In genomic region chr4:118261291-118261690, GRCm38 (mm10) we compare ENCODE assay signal across 8 mouse cellular contexts. TPM values are rescaled to one million over a fixed set of nuclear protein-coding genes. Genes with fewer than 3 reads are reported as not detected.
DNase-seq lines count a peak whose midpoint lies in the region; ATAC-seq lines count a peak whose summit lies in the region.

No protein-coding gene starts in this region.

- ATAC-seq in liver, embryonic 11.5 days (replicated peaks; ENCODE audit: low FRiP score): no peak
- peak; percentile 11 for ATAC-seq in forebrain, embryonic 12.5 days (ENCODE audit: low FRiP score)
- ATAC-seq in limb, embryonic 13.5 days (ENCODE audit: low FRiP score, low read depth): peak; percentile 2; the same call in 1 of the 2 replicates

- no peaks in the 10 kb centered on the region for H3K9me3 ChIP-seq in liver, embryonic 11.5 days (ENCODE audit: control insufficient read depth, low read length)
- H3K9me3 ChIP-seq in forebrain, embryonic 12.5 days: no peaks in the 10 kb centered on the region
- no peaks in the 10 kb centered on the region for H3K9me3 ChIP-seq in limb, embryonic 13.5 days

- 31% methylated on average over 5 of the region's 5 CpGs for WGBS in liver, embryonic 11.5 days
- 17% methylated on average over 5 of the region's 5 CpGs for WGBS in forebrain, embryonic 12.5 days
- 31% methylated on average over 5 of the region's 5 CpGs for WGBS in limb, embryonic 13.5 days

- peak overlapping the region; percentile 80 for H3K4me2 ChIP-seq in liver, embryonic 11.5 days
- H3K4me2 ChIP-seq in forebrain, embryonic 12.5 days: peak overlapping the region; percentile 93
- peak overlapping the region; percentile 91 for H3K4me2 ChIP-seq in limb, embryonic 13.5 days (replicated peaks)

- H3K9ac ChIP-seq in liver, embryonic 11.5 days (ENCODE audit: low read depth, low read length): no peak overlapping the region
- peak overlapping the region; percentile 65 for H3K9ac ChIP-seq in forebrain, embryonic 12.5 days
- peak overlapping the region; percentile 66 for H3K9ac ChIP-seq in limb, embryonic 13.5 days

- H3K4me1 ChIP-seq in liver, embryonic 11.5 days (replicated peaks; ENCODE audit: control insufficient read depth, insufficient read depth, low read length): peaks cover 27% of the 10 kb centered on the region
- H3K4me1 ChIP-seq in forebrain, embryonic 12.5 days: peaks cover 71% of the 10 kb centered on the region
- H3K4me1 ChIP-seq in limb, embryonic 13.5 days: peaks cover 59% of the 10 kb centered on the region

- H3K27me3 ChIP-seq in liver, embryonic 11.5 days (replicated peaks; ENCODE audit: control insufficient read depth, insufficient read depth, low read length): no peaks in the 10 kb centered on the region
- H3K27me3 ChIP-seq in forebrain, embryonic 12.5 days: no peaks in the 10 kb centered on the region
- H3K27me3 ChIP-seq in limb, embryonic 13.5 days: no peaks in the 10 kb centered on the region

- peaks cover 5% of the 10 kb centered on the region; the same call in 1 of the 2 replicates for H3K36me3 ChIP-seq in liver, embryonic 11.5 days (ENCODE audit: control insufficient read depth, insufficient read depth, low read length)
- peaks cover 34% of the 10 kb centered on the region for H3K36me3 ChIP-seq in forebrain, embryonic 12.5 days (replicated peaks)
- peaks cover 59% of the 10 kb centered on the region for H3K36me3 ChIP-seq in limb, embryonic 13.5 days

- no peak overlapping the region for H3K27ac ChIP-seq in liver, embryonic 11.5 days (ENCODE audit: low read depth, low read length)
- H3K27ac ChIP-seq in forebrain, embryonic 12.5 days: peak overlapping the region; percentile 86
- H3K27ac ChIP-seq in limb, embryonic 13.5 days: peak overlapping the region; percentile 66; the same call in 1 of the 2 replicates

- DNase-seq in liver, embryonic 11.5 days (ENCODE audit: low spot score): no peak
- DNase-seq in liver: no peak
- DNase-seq in retina, embryonic 14.5 days (ENCODE audit: low spot score): peak; percentile 47
- no peak for DNase-seq in right cerebral cortex, postnatal 4 days
- no peak for DNase-seq in frontal cortex, postnatal 10 days (ENCODE audit: low spot score in 2 of 2)
- no peak for DNase-seq in yolk sac, embryonic 10.5 days (ENCODE audit: low spot score)

- H3K4me3 ChIP-seq in liver, embryonic 11.5 days (ENCODE audit: low read depth, low read length): peak overlapping the region; percentile 54
- H3K4me3 ChIP-seq in forebrain, embryonic 12.5 days (replicated peaks): peak overlapping the region; percentile 50
- H3K4me3 ChIP-seq in limb, embryonic 13.5 days: peak overlapping the region; percentile 51

RNA-seq across cellular contexts. Expression of gene Ptprf, which starts 29.9 kb away (rescaled TPM):
- 29.1 and 29.2 TPM in 2 replicates for polyA plus RNA-seq in liver, embryonic 11.5 days (2014; fragmentation: Nextera tagmentation; extraction: Ambion mirVana)
- 118 and 122 TPM in 2 replicates for polyA plus RNA-seq in forebrain, embryonic 12.5 days (2016; fragmentation: Nextera tagmentation; extraction: Ambion mirVana)
- 51.1 and 58.1 TPM in 2 replicates for polyA plus RNA-seq in limb, embryonic 13.5 days (2015; fragmentation: Nextera tagmentation; extraction: Ambion mirVana)
